Mouse (Mus musculus) stomach, postnatal 0 days (tissue): ENCODE measurements at regions not wholly inside any gene's neighbourhood (a gene's known extent, or its start where the extent isn't known, plus 50 kb on each side); places are given as distances from the start of the nearest gene placed in this dataset.

Experiments
- ATAC-seq: fragments of 200-750 bp; cut with Nextera tagmentation; 2 replicates; pipeline ENCODE4 v1.8.0; 2017; ENCODE audit not compliant: low FRiP score, low TSS enrichment
- DNase-seq: peaks from one replicate; pipeline ENCODE4 v3.0.0-alpha.2; 2016; ENCODE audit warnings: low spot score
- H3K27ac ChIP-seq: fragments of 300-500 bp; sonication (generic); replicated peaks from 2 replicates; pipeline ENCODE4 v1.5.1; 2014; ENCODE audit warnings: mild to moderate bottlenecking, control low read depth
- H3K27me3 ChIP-seq: fragments of 300-500 bp; sonication (generic); 2 replicates; pipeline ENCODE4 v1.6.1; 2014; ENCODE audit warnings: low read length; ENCODE audit not compliant: control insufficient read depth, insufficient read depth
- H3K36me3 ChIP-seq: fragments of 300-500 bp; sonication (generic); 2 replicates; pipeline ENCODE4 v1.6.1; 2014; ENCODE audit warnings: low read length, mixed read lengths; ENCODE audit not compliant: control insufficient read depth, insufficient read depth
- H3K4me1 ChIP-seq: fragments of 300-500 bp; sonication (generic); replicated peaks from 2 replicates; pipeline ENCODE4 v1.6.1; 2014; ENCODE audit warnings: antibody characterized with exemption; ENCODE audit not compliant: control insufficient read depth, insufficient read depth
- H3K4me2 ChIP-seq: fragments of 300-500 bp; sonication (generic); replicated peaks from 2 replicates; pipeline ENCODE4 v1.6.1; 2014; ENCODE audit warnings: low read depth, mild to moderate bottlenecking, control low read depth, moderate library complexity
- H3K4me3 ChIP-seq: fragments of 300-500 bp; sonication (generic); 2 replicates; pipeline ENCODE4 v1.5.1; 2014; ENCODE audit warnings: low read depth, low read length, control low read depth
- H3K9ac ChIP-seq: fragments of 300-500 bp; sonication (generic); 2 replicates; pipeline ENCODE4 v1.6.1; 2014; ENCODE audit warnings: mild to moderate bottlenecking, low read length, control low read depth, mixed read lengths
- H3K9me3 ChIP-seq: fragments of 300-500 bp; sonication (generic); 2 replicates; pipeline ENCODE4 v1.6.1; 2016; ENCODE audit warnings: low read length; ENCODE audit not compliant: control insufficient read depth
- CTCF ChIP-seq: IDR thresholded peaks from 2 replicates; pipeline ENCODE4 v1.5.1; 2016; ENCODE audit warnings: antibody characterized with exemption, low read depth, mild to moderate bottlenecking, moderate library complexity
- EP300 ChIP-seq: optimal IDR thresholded peaks from 2 replicates; pipeline ENCODE3; 2016; ENCODE audit warnings: antibody characterized with exemption
- WGBS: fragments of 180-500 bp; shearing (Covaris S2); extraction: QIAGEN DNeasy Blood & Tissue Kit; methylation state at CpG from one replicate; pipeline ENCODE4 v1.1.7; 2014; 5-methylcytosine and 5-hydroxymethylcytosine counted together

GRCm38 (mm10) chr10:17337217-17337616 is 385.8 kb upstream of the Cited2 start:
- no peaks in the 10 kb centered on the region for H3K27me3 ChIP-seq
- TF ChIP-seq CTCF, result no peak
- TF ChIP-seq EP300, result no peak
- no peaks in the 10 kb centered on the region for H3K36me3 ChIP-seq
- H3K27ac ChIP-seq, result no peak overlapping the region
- no peaks in the 10 kb centered on the region for H3K9me3 ChIP-seq
- ATAC-seq, result no peak
- no peak for DNase-seq
- H3K4me2 ChIP-seq, result no peak overlapping the region
- WGBS, result 84% methylated on average over 2 of the region's 2 CpGs
- H3K9ac ChIP-seq, result no peak overlapping the region
- no peak overlapping the region for H3K4me3 ChIP-seq
- H3K4me1 ChIP-seq, result no peaks in the 10 kb centered on the region

- H3K4me3 ChIP-seq, result no peak overlapping the region
- H3K27me3 ChIP-seq, result no peaks in the 10 kb centered on the region
- H3K9ac ChIP-seq, result no peak overlapping the region
- no peak for TF ChIP-seq CTCF
- no peak for TF ChIP-seq EP300
- ATAC-seq (no peak), DNase-seq (no peak)
- H3K4me1 ChIP-seq, result no peaks in the 10 kb centered on the region
- WGBS, result 86% methylated on average over 1 of the region's 1 CpGs
- no peaks in the 10 kb centered on the region for H3K9me3 ChIP-seq
- no peaks in the 10 kb centered on the region for H3K36me3 ChIP-seq
- no peak overlapping the region for H3K4me2 ChIP-seq
- H3K27ac ChIP-seq, result no peak overlapping the region
Observed at GRCm38 (mm10) chr10:17343829-17344228, 379.2 kb upstream of the Cited2 start.

GRCm38 (mm10) chr10:17352202-17352994 is 370.6 kb upstream of the Cited2 start:
- 89% methylated on average over 14 of the region's 14 CpGs for WGBS
- Histone ChIP-seq H3K4me1 (no peaks in the 10 kb centered on the region), H3K27ac (no peak overlapping the region), H3K27me3 (no peaks in the 10 kb centered on the region), H3K4me2 (no peak overlapping the region), H3K9me3 (no peaks in the 10 kb centered on the region), H3K4me3 (no peak overlapping the region), H3K9ac (no peak overlapping the region), H3K36me3 (no peaks in the 10 kb centered on the region)
- TF ChIP-seq EP300, result no peak
- no peak for TF ChIP-seq CTCF
- ATAC-seq (no peak), DNase-seq (no peak)

GRCm38 (mm10) chr10:17355476-17355875 is 367.5 kb upstream of the Cited2 start:
- no peaks in the 10 kb centered on the region for H3K9me3 ChIP-seq
- no peak overlapping the region for H3K9ac ChIP-seq
- H3K4me2 ChIP-seq, result no peak overlapping the region
- H3K4me1 ChIP-seq, result no peaks in the 10 kb centered on the region
- TF ChIP-seq EP300 (no peak), CTCF (no peak)
- H3K36me3 ChIP-seq, result no peaks in the 10 kb centered on the region
- DNase-seq (no peak), ATAC-seq (no peak)
- no peak overlapping the region for H3K27ac ChIP-seq
- H3K4me3 ChIP-seq, result no peak overlapping the region
- no peaks in the 10 kb centered on the region for H3K27me3 ChIP-seq
- 52% methylated on average over 4 of the region's 4 CpGs for WGBS

- WGBS, result 37% methylated on average over 3 of the region's 3 CpGs
- Histone ChIP-seq H3K27me3 (no peaks in the 10 kb centered on the region), H3K27ac (no peak overlapping the region), H3K9ac (no peak overlapping the region), H3K9me3 (no peaks in the 10 kb centered on the region), H3K4me3 (no peak overlapping the region), H3K4me2 (no peak overlapping the region), H3K36me3 (no peaks in the 10 kb centered on the region), H3K4me1 (no peaks in the 10 kb centered on the region)
- DNase-seq (no peak), ATAC-seq (no peak)
- no peak for TF ChIP-seq CTCF
- TF ChIP-seq EP300, result no peak
Observed at GRCm38 (mm10) chr10:17356041-17356440, 367.0 kb upstream of the Cited2 start.

GRCm38 (mm10) chr10:17362643-17363042 is 360.4 kb upstream of the Cited2 start:
- Histone ChIP-seq H3K9ac (no peak overlapping the region), H3K4me1 (no peaks in the 10 kb centered on the region), H3K27ac (no peak overlapping the region), H3K9me3 (no peaks in the 10 kb centered on the region), H3K27me3 (no peaks in the 10 kb centered on the region), H3K4me2 (no peak overlapping the region), H3K36me3 (no peaks in the 10 kb centered on the region), H3K4me3 (no peak overlapping the region)
- WGBS, result 80% methylated on average over 3 of the region's 3 CpGs
- no peak for ATAC-seq
- DNase-seq, result no peak
- TF ChIP-seq EP300, result no peak
- no peak for TF ChIP-seq CTCF
